Mouse (Mus musculus) myocyte (in vitro differentiated cells): ENCODE data around the gene Bod1. TPM values are rescaled to one million over a fixed set of nuclear protein-coding genes. Genes with fewer than 3 reads are reported as not detected.

Experiments
- polyA plus RNA-seq: library from polyadenylated mRNA; unstranded; fragments of >200 nt; fragmentation: generic; extraction: Trizol; gene quantifications from one replicate; pipeline ENCODE4 v1.2.1, GENCODE M21; 2012; ENCODE audit warnings: missing spikeins

Bod1 gene
- polyA plus RNA-seq, 1 experiment, result 115 TPM

Other genes with a start within 250 kb of the Bod1 start
- gene Cpeb4, start 200.3 kb upstream of the Bod1 start, polyA plus RNA-seq, result 4.2 TPM